Mouse (Mus musculus): ENCODE data around the gene Zfp473.
A peak's percentile ranks its signal among the peaks of the same experiment; 100 is the strongest.

- peak; percentile 63 for TF ChIP-seq CTCF (conservative IDR thresholded peaks at IDR 0.05; ENCODE audit: low read length)
- no peak for TF ChIP-seq NANOG (IDR thresholded peaks at IDR 0.05; ENCODE audit: borderline replicate concordance, low read length)
These were observed 62.0 kb downstream of the Zfp473 start for GRCm38 (mm10) chr7:44688890-44689289.

Measured in E14TG2a.4 (cell line).